Mouse (Mus musculus): ENCODE results near the gene Olfr175-ps1. TPM values are rescaled to one million over a fixed set of nuclear protein-coding genes. Genes with fewer than 3 reads are reported as not detected.

Olfr175-ps1 gene
- polyA plus RNA-seq (2012; rRNA removed): not detected in 2 replicates

GRCm38 (mm10) chr16:58826732-58827319 lies at the start of gene Olfr175-ps1:
Gene Olfr175-ps1 (minus strand): TSS chr16:58826782.
- no peak for DNase-seq (ENCODE audit: extremely low spot score in 1 of 2, low spot score in 1 of 2)

GRCm38 (mm10) chr16:58874668-58875067 lies 48.1 kb upstream of the Olfr175-ps1 start, which contains the start of gene Olfr177:
Gene Olfr177 (minus strand): TSS chr16:58874768.
- no peak for DNase-seq (ENCODE audit: extremely low spot score in 1 of 2, low spot score in 1 of 2)

GRCm38 (mm10) chr16:58861479-58861878 lies 34.9 kb upstream of the Olfr175-ps1 start:
- no peak for DNase-seq (ENCODE audit: extremely low spot score in 1 of 2, low spot score in 1 of 2)

GRCm38 (mm10) chr16:58860032-58860737 lies 33.6 kb upstream of the Olfr175-ps1 start:
- DNase-seq (ENCODE audit: extremely low spot score in 1 of 2, low spot score in 1 of 2): no peak

GRCm38 (mm10) chr16:58800168-58800567 lies 26.4 kb downstream of the Olfr175-ps1 start, which contains the start of gene Olfr173:
Gene Olfr173 (minus strand): TSS chr16:58800268.
- DNase-seq (ENCODE audit: extremely low spot score in 1 of 2, low spot score in 1 of 2): no peak

Other genes starting within 250 kb of the Olfr175-ps1 start
- gene Gm813, start 209.8 kb downstream of the Olfr175-ps1 start, polyA plus RNA-seq (2012; rRNA removed): not detected in 2 replicates
- not detected in 2 replicates for gene E330017A01Rik, start 188.0 kb downstream of the Olfr175-ps1 start, polyA plus RNA-seq (2012; rRNA removed)
- 26.8 and 27.6 TPM in 2 replicates for gene Cpox, start 156.5 kb downstream of the Olfr175-ps1 start, polyA plus RNA-seq (2012; rRNA removed)
- 0.04 TPM in 1 of 2 replicates, not detected in the other for gene Gpr15, start 107.7 kb downstream of the Olfr175-ps1 start, polyA plus RNA-seq (2012; rRNA removed)
- gene Cldnd1, start 98.9 kb downstream of the Olfr175-ps1 start, polyA plus RNA-seq (2012; rRNA removed): 119 and 121 TPM in 2 replicates
- gene Olfr172, start 63.6 kb downstream of the Olfr175-ps1 start, polyA plus RNA-seq (2012; rRNA removed): not detected in 2 replicates
- not detected in 2 replicates for gene Olfr173, start 26.5 kb downstream of the Olfr175-ps1 start, polyA plus RNA-seq (2012; rRNA removed)
- gene Olfr177, start 48.0 kb upstream of the Olfr175-ps1 start, polyA plus RNA-seq (2012; rRNA removed): not detected in 2 replicates
- not detected in 2 replicates for gene Olfr178, start 65.3 kb upstream of the Olfr175-ps1 start, polyA plus RNA-seq (2012; rRNA removed)
- not detected in 2 replicates for gene Olfr181, start 102.0 kb upstream of the Olfr175-ps1 start, polyA plus RNA-seq (2012; rRNA removed)
- not detected in 2 replicates for gene Olfr180, start 102.6 kb upstream of the Olfr175-ps1 start, polyA plus RNA-seq (2012; rRNA removed)
- gene Olfr183, start 168.6 kb upstream of the Olfr175-ps1 start, polyA plus RNA-seq (2012; rRNA removed): not detected in 2 replicates
- gene Olfr186, start 203.5 kb upstream of the Olfr175-ps1 start, polyA plus RNA-seq (2012; rRNA removed): 0.06 TPM in 1 of 2 replicates, not detected in the other
- not detected in 2 replicates for gene Olfr187, start 213.0 kb upstream of the Olfr175-ps1 start, polyA plus RNA-seq (2012; rRNA removed)